Mouse (Mus musculus) CD4-positive, CD25-positive, alpha-beta regulatory T cell (primary cell): ENCODE measurements around the gene Bbox1. TPM values are rescaled to one million over a fixed set of nuclear protein-coding genes. Genes with fewer than 3 reads are reported as not detected.

ENCODE experiments used
- polyA plus RNA-seq: library from polyadenylated mRNA; unstranded; fragments of 100-300 nt; shearing (Covaris generic); gene quantifications from one replicate; pipeline ENCODE4 v1.2.1, GENCODE M21; 2017

Gene Bbox1
- not detected for polyA plus RNA-seq

DNA sequence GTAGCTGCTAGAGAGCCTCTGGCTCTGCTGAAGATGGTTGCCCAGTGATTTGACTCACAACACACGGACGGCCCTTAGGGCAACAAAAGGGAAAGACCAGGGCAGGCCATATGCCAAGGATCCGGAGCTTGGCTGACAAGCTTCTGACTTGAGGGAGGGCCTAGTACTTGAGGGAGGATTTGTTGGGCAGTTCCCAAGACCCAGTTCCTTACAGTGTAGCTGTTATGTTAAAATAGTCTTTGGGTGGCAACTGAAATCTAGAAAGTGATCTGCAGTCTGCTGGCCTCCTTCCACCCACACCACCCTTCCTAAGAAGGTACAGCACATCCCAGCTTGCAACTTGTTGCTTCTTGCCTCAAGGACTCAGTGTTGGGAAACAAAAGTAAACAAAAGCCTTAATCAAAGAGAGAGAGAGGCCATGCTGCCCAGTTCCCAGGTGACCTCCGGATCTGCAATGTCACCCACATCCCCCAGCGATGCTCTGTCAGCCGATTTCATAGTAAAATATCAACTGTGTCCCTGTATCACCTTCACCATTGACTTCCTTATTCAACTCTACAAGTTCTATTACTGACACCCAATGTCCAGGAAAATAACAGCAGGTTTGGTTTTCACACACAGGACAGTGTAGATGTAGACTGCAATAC lies at the start of gene Bbox1:
Gene Bbox1, minus strand, starts transcription at position 52 of the 647 bp plus-strand sequence.

DNA sequence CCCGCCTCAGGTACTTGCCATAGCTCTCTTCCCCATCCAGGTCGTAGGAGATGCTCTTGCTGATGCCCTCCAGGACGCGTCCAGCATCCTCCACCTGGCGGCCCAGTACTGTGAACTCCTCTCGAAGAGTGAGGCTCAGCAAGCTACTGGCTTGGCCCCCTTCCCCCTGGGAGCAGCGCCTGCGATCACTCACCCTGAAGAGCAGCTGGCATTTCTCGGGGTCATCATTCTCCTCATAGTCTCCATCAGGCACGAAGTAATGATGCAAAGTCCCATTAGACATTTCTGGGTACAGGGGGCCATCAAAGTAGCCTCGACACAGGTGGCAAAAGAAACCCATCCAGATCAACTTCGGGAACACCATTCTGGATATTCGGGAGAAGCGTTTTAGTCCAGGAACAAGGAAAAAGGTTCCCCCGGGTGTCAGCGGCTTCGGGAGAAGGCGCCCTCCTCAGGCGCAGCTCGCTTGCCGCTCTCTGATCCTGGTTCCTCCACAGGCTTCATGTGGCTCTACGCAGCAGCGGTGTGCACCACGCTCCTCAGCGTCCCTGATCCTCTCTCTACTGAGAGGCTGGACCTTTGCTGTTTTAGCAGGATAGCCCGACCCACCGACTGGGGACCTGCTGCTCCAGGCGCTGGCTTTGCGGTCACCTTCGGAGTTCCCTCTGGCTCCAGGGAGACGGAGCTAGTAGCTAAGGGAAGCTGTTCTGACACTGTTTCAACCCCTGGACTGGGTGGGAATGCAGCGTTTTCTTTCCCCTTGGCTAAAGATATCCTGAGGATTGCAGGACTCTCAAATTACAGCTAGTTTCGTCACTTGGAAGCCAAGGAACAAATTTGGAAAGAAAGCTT lies 48.3 kb upstream of the Bbox1 start, which contains the start of gene Fibin:
Gene Fibin, minus strand, starts transcription at position 752 of the 852 bp plus-strand sequence.

Other genes with a start within 250 kb of the Bbox1 start
- 0.07 TPM for gene Fibin, start 48.6 kb upstream of the Bbox1 start, polyA plus RNA-seq